Mouse (Mus musculus) hindbrain, embryonic 11.5 days (tissue): ENCODE data around the gene Gal3st2b. TPM values are rescaled to one million over a fixed set of nuclear protein-coding genes. Genes with fewer than 3 reads are reported as not detected.
"Not testable (repeated sequence)": the region's sequence is repeated elsewhere in the genome, so short reads cannot be mapped to it uniquely, and the experiment has no call there.

Source experiments
- ATAC-seq: fragments of 200-750 bp; cut with Nextera tagmentation; 2 replicates; pipeline ENCODE4 v1.8.0; 2017; ENCODE audit warnings: mild to moderate bottlenecking, moderate TSS enrichment, moderate library complexity; ENCODE audit not compliant: low FRiP score
- DNase-seq: peaks from one replicate; pipeline ENCODE4 v3.0.0-alpha.2; 2015; ENCODE audit warnings: low spot score
- H3K27ac ChIP-seq: fragments of 300-500 bp; sonication (generic); 2 replicates; pipeline ENCODE4 v1.5.1; 2014; ENCODE audit warnings: mild to moderate bottlenecking, low read depth, low read length
- H3K27me3 ChIP-seq: fragments of 300-500 bp; sonication (generic); 2 replicates; pipeline ENCODE4 v1.6.1; 2014; ENCODE audit warnings: mild to moderate bottlenecking, low read length, moderate library complexity, mixed read lengths; ENCODE audit not compliant: control insufficient read depth, insufficient read depth
- H3K36me3 ChIP-seq: fragments of 300-500 bp; sonication (generic); 2 replicates; pipeline ENCODE4 v1.6.1; 2014; ENCODE audit warnings: mild to moderate bottlenecking, low read length, moderate library complexity, mixed read lengths; ENCODE audit not compliant: control insufficient read depth, insufficient read depth
- H3K4me1 ChIP-seq: fragments of 300-500 bp; sonication (generic); replicated peaks from 2 replicates; pipeline ENCODE4 v1.6.1; 2014; ENCODE audit warnings: low read length, mixed read lengths; ENCODE audit not compliant: control insufficient read depth, insufficient read depth
- H3K4me2 ChIP-seq: fragments of 300-500 bp; sonication (generic); replicated peaks from 2 replicates; pipeline ENCODE4 v1.6.1; 2014; ENCODE audit warnings: mild to moderate bottlenecking, low read depth, low read length
- H3K4me3 ChIP-seq: fragments of 300-500 bp; sonication (generic); 2 replicates; pipeline ENCODE4 v1.5.1; 2014; ENCODE audit warnings: low read depth, low read length
- H3K9ac ChIP-seq: fragments of 300-500 bp; sonication (generic); 2 replicates; pipeline ENCODE4 v1.6.1; 2014; ENCODE audit warnings: low read depth, low read length
- H3K9me3 ChIP-seq: fragments of 300-500 bp; sonication (generic); 2 replicates; pipeline ENCODE4 v1.6.1; 2016; ENCODE audit warnings: low read length; ENCODE audit not compliant: control insufficient read depth
- WGBS: fragments of 180-500 bp; shearing (Covaris S2); extraction: QIAGEN DNeasy Blood & Tissue Kit; methylation state at CpG from one replicate; pipeline ENCODE4 v1.1.7; 2014; 5-methylcytosine and 5-hydroxymethylcytosine counted together
- polyA plus RNA-seq: library from polyadenylated mRNA; unstranded; fragments of >200 nt; fragmentation: Nextera tagmentation; extraction: Ambion mirVana; gene quantifications from 2 replicates; pipeline ENCODE4 v1.2.1, GENCODE M21; 2014

The Gal3st2b gene
- polyA plus RNA-seq, 1 experiment from 2014 or later: not detected

DNA sequence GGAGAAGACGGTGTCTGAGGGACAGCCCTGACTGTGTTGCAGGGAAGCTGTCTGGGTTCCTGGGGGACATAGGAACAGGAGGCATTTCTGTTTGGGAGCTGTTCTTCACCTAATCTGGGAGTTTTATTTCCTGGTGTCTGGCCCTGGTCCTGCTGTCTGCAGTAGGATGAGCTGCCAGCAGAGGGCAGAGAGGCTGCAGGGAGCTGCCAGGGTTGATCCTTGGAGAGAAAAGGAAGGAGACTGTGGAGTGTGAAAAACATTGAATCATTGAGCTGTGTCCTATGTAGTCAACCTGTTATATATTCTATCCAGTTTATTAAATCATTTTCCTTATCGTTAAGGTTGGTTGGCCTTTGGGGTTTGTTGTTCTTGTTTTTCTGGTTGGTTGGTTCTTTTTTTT, 6.2 kb upstream of the Gal3st2b start:
- not testable (repeated sequence) for H3K36me3 ChIP-seq, DNase-seq, H3K4me3 ChIP-seq, H3K9ac ChIP-seq, H3K9me3 ChIP-seq, H3K4me1 ChIP-seq, H3K27ac ChIP-seq, ATAC-seq, H3K4me2 ChIP-seq, H3K27me3 ChIP-seq
- WGBS: no CpG with 5 or more reads among the region's 2 CpGs

GRCm38 (mm10) chr1:93917160-93917559, 951 bp upstream of the Gal3st2b start:
- not testable (repeated sequence) for H3K9me3 ChIP-seq, DNase-seq, ATAC-seq, H3K9ac ChIP-seq, H3K4me2 ChIP-seq, H3K27me3 ChIP-seq, H3K36me3 ChIP-seq, H3K4me3 ChIP-seq, H3K27ac ChIP-seq, H3K4me1 ChIP-seq
- 87% methylated on average over 3 of the region's 3 CpGs for WGBS

DNA sequence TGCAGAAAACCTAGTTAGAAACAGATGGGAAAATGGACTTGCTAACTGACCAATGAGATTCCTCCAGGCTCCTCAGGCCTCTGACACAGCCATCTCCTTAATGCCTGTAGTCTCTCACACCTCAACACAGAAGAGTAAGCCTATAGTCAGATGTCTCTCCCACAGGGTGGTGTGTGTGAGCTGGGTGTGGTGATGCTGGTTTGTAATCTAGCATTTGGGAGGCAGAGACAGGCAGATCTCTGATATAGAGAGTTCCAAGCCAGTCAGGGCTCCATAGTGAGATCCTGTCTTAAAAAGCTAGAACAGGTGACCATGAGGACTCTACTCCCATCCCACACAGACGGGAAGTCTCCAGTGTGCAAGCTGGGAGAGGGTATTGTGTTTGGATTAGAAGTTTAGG, 664 bp downstream of the Gal3st2b start:
- not testable (repeated sequence) for H3K4me1 ChIP-seq, H3K9ac ChIP-seq, H3K27ac ChIP-seq, ATAC-seq, DNase-seq, H3K4me2 ChIP-seq, H3K27me3 ChIP-seq, H3K36me3 ChIP-seq, H3K4me3 ChIP-seq, H3K9me3 ChIP-seq
- 100% methylated on average over 1 of the region's 1 CpGs for WGBS

GRCm38 (mm10) chr1:93919321-93919720, 1.2 kb downstream of the Gal3st2b start:
- not testable (repeated sequence) for H3K9me3 ChIP-seq, H3K9ac ChIP-seq, H3K36me3 ChIP-seq, DNase-seq, H3K27ac ChIP-seq, H3K4me3 ChIP-seq, H3K4me2 ChIP-seq, ATAC-seq, H3K4me1 ChIP-seq, H3K27me3 ChIP-seq
- 83% methylated on average over 3 of the region's 3 CpGs for WGBS

DNA sequence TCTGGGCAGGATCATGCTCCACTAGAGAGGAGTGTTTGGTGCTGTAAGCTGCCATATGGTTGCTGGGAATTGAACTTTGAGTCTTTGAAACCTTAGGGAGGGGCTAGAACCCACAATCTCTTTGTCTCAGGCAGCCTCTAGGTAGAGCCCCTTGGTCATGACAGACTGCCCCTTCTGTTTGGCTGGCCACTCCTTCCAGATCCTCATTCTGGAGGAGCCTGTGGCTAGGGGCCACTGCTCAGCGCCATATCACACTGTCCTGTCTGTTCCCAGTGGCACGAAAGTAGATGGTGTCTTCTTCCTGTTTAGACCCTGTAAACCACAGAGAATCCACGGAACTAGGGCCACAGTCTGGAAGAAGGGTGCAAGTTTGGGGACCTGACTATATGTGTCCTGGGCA, 4.5 kb downstream of the Gal3st2b start:
- WGBS: 88% methylated on average over 3 of the region's 3 CpGs
- not testable (repeated sequence) for H3K4me3 ChIP-seq, H3K36me3 ChIP-seq, H3K27ac ChIP-seq, ATAC-seq, H3K4me2 ChIP-seq, H3K9ac ChIP-seq, H3K4me1 ChIP-seq, H3K9me3 ChIP-seq, H3K27me3 ChIP-seq, DNase-seq

DNA sequence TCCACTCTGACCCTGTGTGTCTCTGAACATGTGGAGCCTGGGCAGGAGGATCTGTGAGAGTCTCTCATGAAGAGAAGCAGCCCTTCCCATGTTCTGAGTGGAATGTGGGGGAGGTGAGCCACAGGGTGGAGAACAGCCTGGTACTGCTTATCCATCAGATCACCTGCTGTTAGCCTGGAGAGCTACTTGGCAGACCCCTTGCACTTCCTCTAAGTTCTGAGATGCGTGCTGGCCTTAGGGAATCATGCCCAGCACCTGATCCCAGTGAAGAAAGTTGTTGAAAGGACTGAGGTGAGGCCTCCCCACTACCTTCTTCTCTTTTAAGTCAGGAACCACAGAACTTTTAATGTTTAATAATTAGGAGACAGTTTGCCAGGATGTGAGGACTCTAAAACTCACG, 5.0 kb downstream of the Gal3st2b start:
- not testable (repeated sequence) for H3K27ac ChIP-seq, ATAC-seq, H3K9me3 ChIP-seq, H3K36me3 ChIP-seq, DNase-seq, H3K4me2 ChIP-seq, H3K4me1 ChIP-seq, H3K4me3 ChIP-seq, H3K9ac ChIP-seq, H3K27me3 ChIP-seq
- WGBS: 63% methylated on average over 2 of the region's 2 CpGs

DNA sequence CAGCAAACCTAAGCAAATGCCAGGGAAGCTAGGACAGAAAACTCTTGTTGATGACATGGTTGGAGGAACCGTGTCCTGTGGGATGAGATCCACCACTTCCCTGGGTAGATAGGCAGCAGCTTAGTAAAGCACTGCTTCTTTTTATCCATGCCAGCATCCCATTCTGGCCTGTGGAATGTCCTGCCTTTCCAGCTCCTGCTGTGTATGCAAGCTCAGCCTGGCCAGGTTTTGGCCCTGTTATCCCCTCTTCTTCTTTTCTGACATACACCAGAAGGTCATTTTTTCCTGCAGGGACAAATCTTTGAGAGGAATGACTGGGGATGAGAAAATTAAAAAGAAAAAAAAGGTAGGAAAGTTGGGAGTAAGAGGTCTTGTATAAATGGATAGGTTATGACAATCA, 17.3 kb downstream of the Gal3st2b start:
- not testable (repeated sequence) for ATAC-seq, H3K4me3 ChIP-seq
- WGBS: 100% methylated on average over 1 of the region's 1 CpGs

DNA sequence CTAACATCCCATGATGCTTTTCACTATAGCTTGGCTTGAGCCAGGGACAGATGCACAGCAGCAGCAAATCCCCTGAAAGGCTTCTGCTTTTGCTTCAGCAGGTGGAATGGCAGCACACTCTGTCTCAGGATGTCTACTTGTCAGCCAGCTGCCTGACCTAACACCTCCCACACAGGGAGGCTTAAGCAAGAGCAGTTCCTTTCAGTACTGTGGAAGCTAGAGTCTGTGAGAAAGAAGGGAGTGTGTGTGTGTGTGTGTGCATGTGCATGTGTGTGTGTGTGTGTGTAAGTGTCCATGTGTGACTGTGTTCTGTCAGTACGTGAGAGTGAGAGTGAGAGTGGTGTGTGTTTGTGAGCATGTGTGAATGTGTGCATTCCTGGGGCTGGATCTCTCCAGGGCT, 19.7 kb downstream of the Gal3st2b start:
- ATAC-seq, DNase-seq, H3K4me1 ChIP-seq, H3K9ac ChIP-seq, H3K27ac ChIP-seq, H3K36me3 ChIP-seq, H3K4me3 ChIP-seq, H3K4me2 ChIP-seq, H3K9me3 ChIP-seq, H3K27me3 ChIP-seq: not testable (repeated sequence)
- 71% methylated on average over 1 of the region's 1 CpGs for WGBS

More for the DNA sequence above, 17.3 kb downstream of the Gal3st2b start:
- H3K27ac ChIP-seq, H3K9me3 ChIP-seq, H3K9ac ChIP-seq, H3K36me3 ChIP-seq, H3K4me1 ChIP-seq, H3K27me3 ChIP-seq, DNase-seq, H3K4me2 ChIP-seq: not testable (repeated sequence)

DNA sequence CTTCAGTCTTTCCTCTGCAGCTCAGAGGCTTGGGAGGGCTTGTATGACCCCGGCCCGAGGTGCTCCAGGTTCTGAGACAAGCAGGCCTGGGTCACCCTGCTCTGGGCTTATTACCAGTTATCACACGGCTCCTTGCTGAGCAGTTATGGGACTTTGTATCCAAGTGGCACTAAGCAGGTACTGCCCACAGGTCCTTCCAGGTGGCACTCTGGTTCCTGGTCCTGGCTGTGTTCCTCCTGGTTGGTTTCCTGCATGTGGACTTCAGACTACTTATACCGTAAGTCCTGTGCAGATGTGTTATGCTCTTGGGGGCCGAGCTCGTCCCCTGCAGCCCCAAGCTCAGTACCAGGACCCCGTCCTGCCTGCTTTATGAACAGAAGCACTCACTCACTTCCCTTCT, 20.3 kb downstream of the Gal3st2b start:
- H3K4me1 ChIP-seq, H3K27me3 ChIP-seq, H3K9ac ChIP-seq, H3K9me3 ChIP-seq, H3K36me3 ChIP-seq, H3K4me2 ChIP-seq, H3K27ac ChIP-seq, ATAC-seq, H3K4me3 ChIP-seq, DNase-seq: not testable (repeated sequence)
- 77% methylated on average over 7 of the region's 7 CpGs for WGBS
